Mouse (Mus musculus): ENCODE measurements around the gene Ankrd27. TPM values are rescaled to one million over a fixed set of nuclear protein-coding genes. Genes with fewer than 3 reads are reported as not detected.
A peak's percentile ranks its signal among the peaks of the same experiment; 100 is the strongest.

Gene Ankrd27
- total and polyA plus RNA-seq, 2 experiments = 14.6 to 15.5 TPM

- WGBS = 1% methylated on average over 45 of the region's 45 CpGs
- TF ChIP-seq POLR2A (IDR thresholded peaks at IDR 0.05; ENCODE audit: extremely low read depth, insufficient read depth, low read length) (no peak), CTCF (IDR thresholded peaks at IDR 0.05; ENCODE audit: low read depth, low read length) (no peak)
- peak within 1 kb of the TSS; percentile 83 for H3K9ac ChIP-seq (ENCODE audit: low read depth, low read length)
- H3K79me2 ChIP-seq (ENCODE audit: control insufficient read depth, insufficient read depth, low read length) = peaks cover 10% of the 10 kb centered on the region; the same call in 1 of the 2 replicates
- H3K36me3 ChIP-seq (ENCODE audit: control insufficient read depth, insufficient read depth, low read length) = no peaks in the 10 kb centered on the region
- H3K27me3 ChIP-seq (ENCODE audit: control insufficient read depth, insufficient read depth, low read length) = peaks cover 11% of the 10 kb centered on the region; the same call in 1 of the 2 replicates
- DNase-seq (ENCODE audit: extremely low read depth, low read depth, low spot score) = no peak
- H3K4me3 ChIP-seq (ENCODE audit: insufficient read depth, low read depth, low read length) = peak within 1 kb of the TSS; percentile 81
- peaks cover 22% of the 10 kb centered on the region for H3K4me1 ChIP-seq (ENCODE audit: control insufficient read depth, insufficient read depth, low read length)
- peak within 1 kb of the TSS; percentile 58 for H3K27ac ChIP-seq (replicated peaks; ENCODE audit: insufficient read depth, low read depth, low read length)
Measured at GRCm38 (mm10) chr7:35585191-35586054, 621 bp upstream of the Ankrd27 start, which contains the start of gene Rgs9bp. Gene Rgs9bp (minus strand): TSS chr7:35585582.

- WGBS = 18% methylated on average over 15 of the region's 15 CpGs
- no peak for TF ChIP-seq POLR2A (IDR thresholded peaks at IDR 0.05; ENCODE audit: extremely low read depth, insufficient read depth, low read length)
- no peak for TF ChIP-seq CTCF (IDR thresholded peaks at IDR 0.05; ENCODE audit: low read depth, low read length)
- Histone ChIP-seq H3K36me3 (ENCODE audit: control insufficient read depth, insufficient read depth, low read length) (no peaks in the 10 kb centered on the region), H3K27ac (replicated peaks; ENCODE audit: insufficient read depth, low read depth, low read length) (0 out of 2 replicates have a peak overlapping the region, but pooled peaks have one; percentile 58), H3K27me3 (ENCODE audit: control insufficient read depth, insufficient read depth, low read length) (peaks cover 11% of the 10 kb centered on the region; the same call in 1 of the 2 replicates), H3K4me1 (ENCODE audit: control insufficient read depth, insufficient read depth, low read length) (peaks cover 22% of the 10 kb centered on the region), H3K4me3 (ENCODE audit: insufficient read depth, low read depth, low read length) (peak overlapping the region; percentile 81), H3K9ac (ENCODE audit: low read depth, low read length) (peak overlapping the region; percentile 83), H3K79me2 (ENCODE audit: control insufficient read depth, insufficient read depth, low read length) (peaks cover 10% of the 10 kb centered on the region; the same call in 1 of the 2 replicates)
- no peak for DNase-seq (ENCODE audit: extremely low read depth, low read depth, low spot score)
Measured at GRCm38 (mm10) chr7:35586906-35587445, 932 bp downstream of the Ankrd27 start.

DNA sequence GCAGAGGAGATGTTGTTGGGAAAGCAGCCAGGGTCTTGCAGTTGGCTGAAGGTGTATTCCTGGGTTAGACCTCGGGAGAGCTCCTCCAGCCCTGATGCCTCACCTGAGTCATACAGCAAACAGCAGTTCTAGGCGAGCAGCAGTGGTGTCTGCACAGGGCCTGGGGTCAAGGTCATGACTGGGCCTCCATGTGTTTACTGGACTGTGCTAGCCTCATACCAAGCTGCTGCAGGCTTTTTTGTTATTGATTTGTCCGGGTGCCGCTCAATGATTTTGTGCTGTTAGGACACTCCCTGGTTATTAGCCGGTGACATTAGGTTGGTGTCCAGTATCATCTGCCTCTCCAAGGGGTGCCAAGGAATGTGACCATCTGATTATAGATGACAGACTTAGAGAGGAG lies 1.7 kb downstream of the Ankrd27 start:
- no peak overlapping the region for H3K9ac ChIP-seq (ENCODE audit: low read depth, low read length)

GRCm38 (mm10) chr7:35588680-35589428 lies 2.8 kb downstream of the Ankrd27 start:
- no peak overlapping the region for H3K4me3 ChIP-seq (ENCODE audit: insufficient read depth, low read depth, low read length)
- WGBS = 84% methylated on average over 9 of the region's 9 CpGs
- TF ChIP-seq POLR2A (IDR thresholded peaks at IDR 0.05; ENCODE audit: extremely low read depth, insufficient read depth, low read length) (no peak), CTCF (IDR thresholded peaks at IDR 0.05; ENCODE audit: low read depth, low read length) (no peak)
- no peak for DNase-seq (ENCODE audit: extremely low read depth, low read depth, low spot score)
- H3K9ac ChIP-seq (ENCODE audit: low read depth, low read length) = no peak overlapping the region
- no peak overlapping the region for H3K27ac ChIP-seq (replicated peaks; ENCODE audit: insufficient read depth, low read depth, low read length)
- H3K79me2 ChIP-seq (ENCODE audit: control insufficient read depth, insufficient read depth, low read length) = peaks cover 10% of the 10 kb centered on the region; the same call in 1 of the 2 replicates
- peaks cover 3% of the 10 kb centered on the region; the same call in 1 of the 2 replicates for H3K36me3 ChIP-seq (ENCODE audit: control insufficient read depth, insufficient read depth, low read length)
- H3K27me3 ChIP-seq (ENCODE audit: control insufficient read depth, insufficient read depth, low read length) = peaks cover 7% of the 10 kb centered on the region; the same call in 1 of the 2 replicates
- peaks cover 22% of the 10 kb centered on the region for H3K4me1 ChIP-seq (ENCODE audit: control insufficient read depth, insufficient read depth, low read length)

More for the DNA sequence above, 1.7 kb downstream of the Ankrd27 start:
- no peaks in the 10 kb centered on the region for H3K36me3 ChIP-seq (ENCODE audit: control insufficient read depth, insufficient read depth, low read length)
- no peak overlapping the region for H3K4me3 ChIP-seq (ENCODE audit: insufficient read depth, low read depth, low read length)
- TF ChIP-seq POLR2A (IDR thresholded peaks at IDR 0.05; ENCODE audit: extremely low read depth, insufficient read depth, low read length) (no peak), CTCF (IDR thresholded peaks at IDR 0.05; ENCODE audit: low read depth, low read length) (no peak)
- peak overlapping the region; percentile 5; the same call in 1 of the 2 replicates for H3K27ac ChIP-seq (replicated peaks; ENCODE audit: insufficient read depth, low read depth, low read length)
- WGBS = 23% methylated on average over 5 of the region's 5 CpGs
- DNase-seq (ENCODE audit: extremely low read depth, low read depth, low spot score) = peak; percentile 94
- H3K27me3 ChIP-seq (ENCODE audit: control insufficient read depth, insufficient read depth, low read length) = peaks cover 11% of the 10 kb centered on the region; the same call in 1 of the 2 replicates
- H3K4me1 ChIP-seq (ENCODE audit: control insufficient read depth, insufficient read depth, low read length) = peaks cover 22% of the 10 kb centered on the region
- peaks cover 10% of the 10 kb centered on the region; the same call in 1 of the 2 replicates for H3K79me2 ChIP-seq (ENCODE audit: control insufficient read depth, insufficient read depth, low read length)

DNA sequence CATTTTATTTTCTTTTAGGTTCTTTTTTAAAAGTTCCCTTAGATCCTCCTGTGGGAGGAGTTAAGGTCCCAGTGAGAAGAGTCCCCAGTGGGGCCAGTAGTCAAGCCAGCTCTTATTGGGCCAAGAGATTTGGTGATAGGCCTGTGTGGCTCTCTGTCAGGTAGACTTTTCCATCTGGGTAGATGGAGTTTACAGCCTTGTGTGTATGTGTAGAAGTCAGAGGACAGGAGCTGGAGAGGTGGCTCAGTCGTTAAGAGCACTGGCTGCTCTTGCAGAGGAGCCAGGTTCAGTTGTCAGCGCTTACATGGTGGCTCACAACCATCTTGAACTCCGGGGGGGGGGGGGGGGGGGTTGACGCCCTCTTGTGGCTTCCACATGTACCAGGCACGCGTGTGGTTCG lies 3.4 kb downstream of the Ankrd27 start:
- H3K27ac ChIP-seq (replicated peaks; ENCODE audit: insufficient read depth, low read depth, low read length) = no peak overlapping the region
- no peak overlapping the region for H3K9ac ChIP-seq (ENCODE audit: low read depth, low read length)
- H3K36me3 ChIP-seq (ENCODE audit: control insufficient read depth, insufficient read depth, low read length) = peaks cover 3% of the 10 kb centered on the region; the same call in 1 of the 2 replicates
- 80% methylated on average over 7 of the region's 7 CpGs for WGBS
- peaks cover under 1% of the 10 kb centered on the region; the same call in 1 of the 2 replicates for H3K27me3 ChIP-seq (ENCODE audit: control insufficient read depth, insufficient read depth, low read length)
- peaks cover 18% of the 10 kb centered on the region for H3K4me1 ChIP-seq (ENCODE audit: control insufficient read depth, insufficient read depth, low read length)
- no peak overlapping the region for H3K4me3 ChIP-seq (ENCODE audit: insufficient read depth, low read depth, low read length)
- H3K79me2 ChIP-seq (ENCODE audit: control insufficient read depth, insufficient read depth, low read length) = peaks cover 10% of the 10 kb centered on the region; the same call in 1 of the 2 replicates
- no peak for DNase-seq (ENCODE audit: extremely low read depth, low read depth, low spot score)
- no peak for TF ChIP-seq POLR2A (IDR thresholded peaks at IDR 0.05; ENCODE audit: extremely low read depth, insufficient read depth, low read length)
- no peak for TF ChIP-seq CTCF (IDR thresholded peaks at IDR 0.05; ENCODE audit: low read depth, low read length)

Measured in liver, adult 2 months (tissue).